Mouse (Mus musculus): Measurements from ENCODE around the gene Dpp8.

GRCm38 (mm10) chr9:65102377-65103172, 70.4 kb downstream of the Dpp8 start:
- TF ChIP-seq CTCF (IDR thresholded peaks at IDR 0.05; ENCODE audit: control insufficient read depth, insufficient read depth, insufficient replicate concordance, low read depth, low read length) (no peak), POLR2A (IDR thresholded peaks at IDR 0.05; ENCODE audit: control insufficient read depth, low read depth, low read length) (no peak)

Data from testis, adult 2 months (tissue).